Mouse (Mus musculus) liver, adult 2 months (tissue): ENCODE data around the gene Gh. TPM values are rescaled to one million over a fixed set of nuclear protein-coding genes. Genes with fewer than 3 reads are reported as not detected.
A peak's percentile ranks its signal among the peaks of the same experiment; 100 is the strongest.

ENCODE experiments used
- DNase-seq: peaks from one replicate; pipeline ENCODE4 v3.0.0-alpha.2; 2011; ENCODE audit warnings: low read depth, low spot score; ENCODE audit errors: extremely low read depth
- H3K27ac ChIP-seq: fragments of 200-500 bp; replicated peaks from 2 replicates; pipeline ENCODE4 v1.5.1; 2012; ENCODE audit warnings: low read depth, mild to moderate bottlenecking, control low read depth, inconsistent platforms, low read length; ENCODE audit not compliant: insufficient read depth
- H3K27me3 ChIP-seq: fragments of 200-500 bp; 2 replicates; pipeline ENCODE4 v1.6.1; 2012; ENCODE audit warnings: mild to moderate bottlenecking, moderate library complexity, low read length, inconsistent platforms; ENCODE audit not compliant: control insufficient read depth, insufficient read depth
- H3K36me3 ChIP-seq: fragments of 200-500 bp; 2 replicates; pipeline ENCODE4 v1.6.1; 2012; ENCODE audit warnings: low read length, inconsistent platforms; ENCODE audit not compliant: control insufficient read depth, insufficient read depth
- H3K4me1 ChIP-seq: fragments of 200-500 bp; 2 replicates; pipeline ENCODE4 v1.6.1; 2011; ENCODE audit warnings: low read length; ENCODE audit not compliant: control insufficient read depth, insufficient read depth
- H3K4me3 ChIP-seq: fragments of 200-500 bp; 2 replicates; pipeline ENCODE4 v1.5.1; 2011; ENCODE audit warnings: low read depth, mild to moderate bottlenecking, control low read depth, low read length, moderate library complexity; ENCODE audit not compliant: insufficient read depth
- H3K79me2 ChIP-seq: fragments of 200-500 bp; 2 replicates; pipeline ENCODE4 v1.6.1; 2012; ENCODE audit warnings: inconsistent platforms, mild to moderate bottlenecking, low read length, moderate library complexity; ENCODE audit not compliant: control insufficient read depth, insufficient read depth
- H3K9ac ChIP-seq: fragments of 200-500 bp; 2 replicates; pipeline ENCODE4 v1.6.1; 2012; ENCODE audit warnings: low read depth, mild to moderate bottlenecking, control low read depth, inconsistent platforms, low read length
- CTCF ChIP-seq: fragments of 200-500 bp; IDR thresholded peaks from 2 replicates; pipeline ENCODE4 v1.5.1; 2011; ENCODE audit warnings: low read depth, low read length, control low read depth
- POLR2A ChIP-seq: fragments of 200-500 bp; IDR thresholded peaks from 2 replicates; pipeline ENCODE4 v1.6.1; 2011; ENCODE audit warnings: low read length, control low read depth; ENCODE audit not compliant: insufficient read depth; ENCODE audit errors: extremely low read depth
- WGBS: fragments of 180-500 bp; shearing (Covaris S2); methylation state at CpG from one replicate; pipeline ENCODE4 v1.1.7; 2018; 5-methylcytosine and 5-hydroxymethylcytosine counted together
- polyA plus RNA-seq: library from polyadenylated mRNA; depleted of rRNA; stranded (reverse); fragments of >200 nt; gene quantifications from 2 replicates; pipeline ENCODE4 v1.2.3, GENCODE M21; 2012; rRNA removed
- total RNA-seq: library from RNA; depleted of rRNA; stranded (reverse); fragments of >200 nt; gene quantifications from 2 replicates; pipeline ENCODE4 v1.2.3, GENCODE M21; 2014; rRNA removed

Gh gene
- total and polyA plus RNA-seq, 2 experiments: not detected

DNA sequence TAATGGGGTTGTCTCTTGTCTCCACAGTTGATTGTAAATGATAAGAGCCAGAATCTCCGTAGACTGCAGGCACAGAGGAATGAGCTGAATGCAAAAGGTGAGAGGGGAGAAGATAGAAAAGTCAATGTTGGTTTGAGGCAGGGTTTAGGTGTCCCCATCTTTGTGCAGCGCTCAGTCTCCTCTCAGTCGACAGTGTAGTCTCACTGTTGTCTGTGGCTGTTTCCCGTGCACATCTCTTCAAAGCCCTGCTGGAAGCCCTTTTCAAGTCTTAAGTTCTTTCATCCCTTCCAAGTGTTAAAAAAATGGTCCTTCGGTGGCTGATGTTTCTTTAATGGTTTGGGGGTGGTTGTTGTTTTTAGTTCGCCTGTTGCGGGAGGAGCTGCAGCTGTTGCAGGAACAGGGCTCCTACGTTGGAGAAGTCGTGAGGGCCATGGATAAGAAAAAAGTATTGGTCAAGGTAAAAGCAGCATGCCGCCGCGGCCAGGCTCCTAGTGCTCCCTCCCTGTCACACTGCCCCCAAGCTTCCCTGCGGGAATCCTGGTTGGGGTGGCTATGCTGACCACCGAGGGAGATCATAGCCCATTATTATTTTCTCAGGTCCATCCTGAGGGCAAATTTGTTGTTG, 40.7 kb downstream of the Gh start:
- Histone ChIP-seq H3K9ac (no peak overlapping the region), H3K79me2 (peaks cover 13% of the 10 kb centered on the region; the same call in 1 of the 2 replicates), H3K27me3 (no peaks in the 10 kb centered on the region), H3K27ac (no peak overlapping the region), H3K36me3 (peaks cover 38% of the 10 kb centered on the region), H3K4me1 (peaks cover 2% of the 10 kb centered on the region; the same call in 1 of the 2 replicates), H3K4me3 (no peak overlapping the region)
- TF ChIP-seq POLR2A: no peak
- TF ChIP-seq CTCF: no peak
- 88% methylated on average over 14 of the region's 14 CpGs for WGBS
- DNase-seq: no peak

- 43% methylated on average over 5 of the region's 5 CpGs for WGBS
- H3K9ac ChIP-seq: peak overlapping the region; percentile 50
- no peak for TF ChIP-seq POLR2A
- TF ChIP-seq CTCF: no peak
- H3K4me3 ChIP-seq: peak overlapping the region; percentile 69; the same call in 1 of the 2 replicates
- H3K4me1 ChIP-seq: peaks cover 6% of the 10 kb centered on the region
- no peaks in the 10 kb centered on the region for H3K27me3 ChIP-seq
- peaks cover 16% of the 10 kb centered on the region; the same call in 1 of the 2 replicates for H3K79me2 ChIP-seq
- DNase-seq: no peak
- peaks cover 18% of the 10 kb centered on the region for H3K36me3 ChIP-seq
- no peak overlapping the region for H3K27ac ChIP-seq
Observed at GRCm38 (mm10) chr11:106256775-106257174, 44.9 kb downstream of the Gh start.

DNA sequence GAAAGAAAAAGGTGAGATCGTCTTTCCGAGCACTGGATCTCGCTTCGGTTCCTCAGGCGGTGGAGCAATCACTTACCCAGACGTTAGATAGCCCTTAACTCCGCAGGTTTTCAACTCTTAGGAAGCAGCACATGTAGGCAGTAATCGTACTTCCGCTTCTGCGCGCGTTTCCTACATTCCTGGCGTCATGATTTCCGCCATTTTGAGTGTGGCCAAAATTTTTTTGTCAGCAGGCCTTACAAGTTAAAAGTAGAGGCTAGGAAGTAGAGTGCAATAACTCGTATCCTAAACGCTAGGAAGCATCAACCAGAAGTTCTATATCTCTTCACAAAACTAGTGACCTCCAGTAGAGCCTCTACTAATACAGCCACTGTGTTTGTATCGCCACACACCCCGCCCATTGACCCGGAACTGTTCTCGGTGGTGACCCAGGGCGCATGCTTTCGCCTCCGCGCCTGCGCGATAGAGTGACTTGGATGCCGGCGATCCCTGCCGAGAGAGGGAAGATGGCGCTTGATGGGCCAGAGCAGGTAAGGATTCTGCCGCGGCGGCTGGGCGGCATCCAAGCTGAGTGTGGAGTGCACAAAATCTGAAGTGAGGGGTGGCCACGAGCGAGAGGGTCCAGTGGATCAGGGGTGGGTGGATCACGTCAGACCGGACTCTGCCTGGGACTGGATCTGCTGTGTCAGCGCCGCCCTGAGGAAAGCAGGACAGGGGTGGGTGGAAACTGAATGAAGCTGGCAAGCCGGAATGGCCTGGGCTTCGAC, 45.8 kb downstream of the Gh start, which contains the start of the genes Ftsj3 and Psmc5:
Ftsj3 (minus strand) TSS at position 395 of the 767 bp plus-strand sequence.
Psmc5 (plus strand) TSS at position 470 of the 767 bp plus-strand sequence.
- DNase-seq: peak; percentile 85
- Histone ChIP-seq H3K4me1 (peaks cover 6% of the 10 kb centered on the region), H3K9ac (peak within 1 kb of the TSS; percentile 77), H3K27me3 (no peaks in the 10 kb centered on the region), H3K4me3 (peak within 1 kb of the TSS; percentile 69), H3K36me3 (peaks cover 27% of the 10 kb centered on the region), H3K27ac (peak within 1 kb of the TSS; percentile 63), H3K79me2 (peaks cover 16% of the 10 kb centered on the region; the same call in 1 of the 2 replicates)
- under 1% methylated on average over 42 of the region's 42 CpGs for WGBS
- TF ChIP-seq CTCF (0 out of 2 replicates have a peak, but pooled peaks have one; percentile 22), POLR2A (peak; percentile 85)

DNA sequence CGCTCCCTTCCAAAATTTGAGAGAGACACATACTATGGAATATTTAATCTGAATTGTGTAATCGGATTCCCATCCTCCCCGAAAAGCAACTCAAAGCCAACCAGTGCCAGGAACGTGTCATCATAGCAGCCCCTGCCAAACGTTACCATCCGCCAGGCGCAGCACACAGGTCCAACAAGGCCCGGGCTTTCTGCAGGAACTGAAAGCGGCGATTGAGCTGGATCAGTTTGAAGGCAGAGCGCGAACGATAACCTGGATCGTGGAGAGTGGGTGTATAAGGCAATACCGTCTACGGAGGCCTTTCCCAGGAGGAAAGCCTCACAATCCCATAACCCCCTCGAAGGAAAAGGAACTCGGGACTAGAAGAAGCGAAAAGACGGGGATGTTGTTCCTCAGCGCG, 46.5 kb downstream of the Gh start:
- Histone ChIP-seq H3K36me3 (peaks cover 33% of the 10 kb centered on the region), H3K79me2 (peaks cover 16% of the 10 kb centered on the region; the same call in 1 of the 2 replicates), H3K27ac (peak overlapping the region; percentile 54), H3K4me1 (peaks cover 6% of the 10 kb centered on the region), H3K9ac (peak overlapping the region; percentile 59), H3K27me3 (no peaks in the 10 kb centered on the region), H3K4me3 (peak overlapping the region; percentile 64)
- peak; percentile 63 for DNase-seq
- TF ChIP-seq CTCF (no peak), POLR2A (no peak)
- WGBS: under 1% methylated on average over 22 of the region's 22 CpGs

DNA sequence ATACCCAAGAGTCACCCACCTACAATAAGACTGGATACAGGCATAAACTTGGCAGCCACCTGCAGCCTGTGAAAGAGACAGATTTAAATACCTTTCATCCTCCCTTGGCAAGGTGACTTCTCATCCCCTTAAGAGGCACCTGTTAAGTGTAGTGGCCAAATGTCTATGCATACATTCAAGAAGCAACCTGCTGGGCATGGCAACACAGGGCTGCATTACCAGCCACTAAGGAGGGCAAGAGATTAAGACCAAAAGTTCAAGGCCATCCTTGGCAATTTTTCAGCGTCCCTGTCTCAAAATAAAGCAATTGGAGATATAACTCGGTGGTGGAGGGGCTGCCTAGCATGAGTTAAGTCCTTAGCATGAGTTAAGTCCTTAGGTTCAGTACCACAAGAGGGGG, 46.9 kb downstream of the Gh start:
- H3K9ac ChIP-seq: peak overlapping the region; percentile 26; the same call in 1 of the 2 replicates
- TF ChIP-seq CTCF: no peak
- TF ChIP-seq POLR2A: no peak
- 3% methylated on average over 2 of the region's 2 CpGs for whole genome bisulfite sequencing
- no peaks in the 10 kb centered on the region for H3K27me3 ChIP-seq
- H3K36me3 ChIP-seq: peaks cover 37% of the 10 kb centered on the region
- peak overlapping the region; percentile 64; the same call in 1 of the 2 replicates for H3K4me3 ChIP-seq
- 0 out of 2 replicates have a peak overlapping the region, but pooled peaks have one; percentile 16 for H3K27ac ChIP-seq
- peaks cover 8% of the 10 kb centered on the region for H3K4me1 ChIP-seq
- no peak for DNase-seq
- peaks cover 16% of the 10 kb centered on the region; the same call in 1 of the 2 replicates for H3K79me2 ChIP-seq

Other genes starting within 250 kb of the Gh start
- gene Taco1, start 235.8 kb downstream of the Gh start, total RNA-seq: 31.3 and 33.7 TPM in 2 replicates
- gene Taco1, start 235.8 kb downstream of the Gh start, polyA plus RNA-seq: 19.1 and 20.0 TPM in 2 replicates
- 12.3 and 14.9 TPM in 2 replicates for gene Map3k3, start 217.3 kb downstream of the Gh start, total RNA-seq
- gene Map3k3, start 217.3 kb downstream of the Gh start, polyA plus RNA-seq: 7.6 and 9.7 TPM in 2 replicates
- gene Gm10840, start 141.0 kb downstream of the Gh start, total RNA-seq: not detected in 2 replicates
- not detected in 2 replicates for gene Gm10840, start 141.0 kb downstream of the Gh start, polyA plus RNA-seq
- gene Limd2, start 141.0 kb downstream of the Gh start, total RNA-seq: 9.4 and 9.7 TPM in 2 replicates
- 21.8 and 26.3 TPM in 2 replicates for gene Limd2, start 141.0 kb downstream of the Gh start, polyA plus RNA-seq
- gene Strada, start 99.7 kb downstream of the Gh start, total RNA-seq: 1.8 and 2.8 TPM in 2 replicates
- 3.1 and 3.9 TPM in 2 replicates for gene Strada, start 99.7 kb downstream of the Gh start, polyA plus RNA-seq
- gene Ccdc47, start 85.5 kb downstream of the Gh start, total RNA-seq: 42.6 and 48.9 TPM in 2 replicates
- 12.8 and 16.9 TPM in 2 replicates for gene Ccdc47, start 85.5 kb downstream of the Gh start, polyA plus RNA-seq
- gene Ddx42, start 84.9 kb downstream of the Gh start, total RNA-seq: 16.0 and 19.7 TPM in 2 replicates
- gene Ddx42, start 84.9 kb downstream of the Gh start, polyA plus RNA-seq: 4.8 and 5.1 TPM in 2 replicates
- 19.7 and 20.7 TPM in 2 replicates for gene Ftsj3, start 45.8 kb downstream of the Gh start, total RNA-seq
- gene Ftsj3, start 45.8 kb downstream of the Gh start, polyA plus RNA-seq: 8.8 and 13.8 TPM in 2 replicates
- 60.3 and 65.2 TPM in 2 replicates for gene Psmc5, start 45.7 kb downstream of the Gh start, total RNA-seq
- gene Psmc5, start 45.7 kb downstream of the Gh start, polyA plus RNA-seq: 37.7 and 43.2 TPM in 2 replicates
- gene Smarcd2, start 28.9 kb downstream of the Gh start, total RNA-seq: 70.1 and 70.3 TPM in 2 replicates
- gene Smarcd2, start 28.9 kb downstream of the Gh start, polyA plus RNA-seq: 67.3 and 84.8 TPM in 2 replicates
- not detected in 2 replicates for gene Tcam1, start 25.2 kb downstream of the Gh start, total RNA-seq
- not detected in 2 replicates for gene Tcam1, start 25.2 kb downstream of the Gh start, polyA plus RNA-seq
- gene Cd79b, start 12.9 kb upstream of the Gh start, total RNA-seq: 2.1 and 4.6 TPM in 2 replicates
- 1.4 and 3.8 TPM in 2 replicates for gene Cd79b, start 12.9 kb upstream of the Gh start, polyA plus RNA-seq
- gene Scn4a, start 51.4 kb upstream of the Gh start, total RNA-seq: 0.09 and 0.13 TPM in 2 replicates
- 0.02 TPM in 2 replicates for gene Scn4a, start 51.4 kb upstream of the Gh start, polyA plus RNA-seq
- gene Prr29, start 63.6 kb upstream of the Gh start, total RNA-seq: not detected in 2 replicates
- gene Prr29, start 63.6 kb upstream of the Gh start, polyA plus RNA-seq: 0.17 TPM in 1 of 2 replicates, not detected in the other
- gene Icam2, start 86.2 kb upstream of the Gh start, total RNA-seq: 5.3 and 6.7 TPM in 2 replicates
- 5.0 and 5.4 TPM in 2 replicates for gene Icam2, start 86.2 kb upstream of the Gh start, polyA plus RNA-seq
- gene Ern1, start 186.0 kb upstream of the Gh start, total RNA-seq: 18.2 and 24.1 TPM in 2 replicates
- gene Ern1, start 186.0 kb upstream of the Gh start, polyA plus RNA-seq: 36.3 and 52.8 TPM in 2 replicates